Mouse (Mus musculus): ENCODE measurements around the gene Timp1. TPM values are rescaled to one million over a fixed set of nuclear protein-coding genes. Genes with fewer than 3 reads are reported as not detected.

Timp1 gene
- total RNA-seq (2021) = 1 to 10 TPM; 1.0 to 1.3 TPM
- long read RNA-seq, experiment 1 = 0 reads
- long read RNA-seq, experiment 2 = 0 reads

DNA sequence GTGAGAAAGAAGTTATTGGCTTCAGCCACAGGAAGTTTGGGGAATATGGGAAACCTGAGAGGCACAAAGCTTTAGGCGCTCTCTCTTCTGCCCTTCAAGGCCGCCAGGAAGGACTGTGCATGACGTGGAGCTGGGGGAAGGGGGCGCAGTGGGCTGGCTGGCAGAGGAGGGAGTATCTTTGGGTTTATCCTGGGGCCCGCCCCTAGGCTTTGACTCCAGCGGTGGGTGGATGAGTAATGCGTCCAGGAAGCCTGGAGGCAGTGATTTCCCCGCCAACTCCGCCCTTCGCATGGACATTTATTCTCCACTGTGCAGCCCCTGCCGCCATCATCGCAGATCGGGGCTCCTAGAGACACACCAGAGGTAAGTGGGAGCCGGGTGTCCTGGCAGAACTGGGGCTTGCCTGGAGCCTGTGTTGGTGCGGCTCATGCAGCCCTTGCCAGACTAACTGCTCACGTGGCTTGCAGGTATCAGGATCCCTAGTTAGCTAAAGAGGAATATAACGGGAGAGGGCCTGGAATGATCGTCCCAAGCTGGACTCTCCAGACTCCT lies at the start of gene Timp1:
Gene Timp1 (plus strand): TSS at position 205 of the 552 bp plus-strand sequence.
- intact Hi-C loops (cut with DNase I) = loop anchor here (2.0 to 5.0 kb wide), 2 partner anchors 43 to 55 kb away; no protein-coding TSS in a partner anchor
- TF ChIP-seq CTCF (IDR thresholded peaks at IDR 0.05) = no peak
- DNase-seq (ENCODE audit: extremely low spot score in 1 of 2, low spot score in 2 of 2) = peak; percentile 28 to 52
- Histone ChIP-seq H3K27ac (peak within 1 kb of the TSS; percentile 24), H3K4me3 (no peak within 1 kb of the TSS)

DNA sequence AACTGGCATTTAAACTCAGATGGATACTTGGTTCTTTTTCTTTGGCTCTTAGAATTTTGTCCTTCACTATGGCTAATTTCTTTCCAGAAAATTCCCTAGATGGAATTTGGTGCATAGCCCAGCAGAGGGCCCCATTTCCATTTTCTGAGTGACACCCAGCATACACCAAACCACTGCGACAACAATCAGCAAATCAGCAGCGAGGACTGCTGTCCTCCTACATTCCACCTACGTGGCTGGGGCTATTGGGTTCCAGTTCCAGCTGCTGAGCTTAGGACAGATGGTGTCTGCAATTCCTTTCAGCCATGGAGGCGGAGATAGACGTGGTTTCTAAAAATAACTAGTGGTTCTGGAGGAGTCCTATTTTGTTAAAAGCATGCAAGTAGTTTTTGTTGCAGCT lies 41.0 kb upstream of the Timp1 start:
- no peak overlapping the region for H3K4me3 ChIP-seq
- TF ChIP-seq CTCF (IDR thresholded peaks at IDR 0.05) = peak; percentile 57
- peak; percentile 56 to 70 for DNase-seq (ENCODE audit: extremely low spot score in 1 of 2, low spot score in 2 of 2)
- H3K27ac ChIP-seq = peak overlapping the region; percentile 63; the same call in 1 of the 2 replicates
- intact Hi-C loops (cut with DNase I) = loop anchor here (1.0 to 5.0 kb wide), 2 partner anchors 43 to 92 kb away; partner anchors contain the start of genes Syn1 and Timp1

- intact Hi-C loops (cut with DNase I) = no loop called here
- 0 out of 2 replicates have a peak overlapping the region, but pooled peaks have one; percentile 85 for H3K27ac ChIP-seq
- no peak overlapping the region for H3K4me3 ChIP-seq
- no peak for TF ChIP-seq CTCF (IDR thresholded peaks at IDR 0.05)
- DNase-seq (ENCODE audit: extremely low spot score in 1 of 2, low spot score in 2 of 2) = no peak
Observed at GRCm38 (mm10) chrX:20847232-20847631, 22.7 kb upstream of the Timp1 start.

GRCm38 (mm10) chrX:20847816-20848215 lies 22.1 kb upstream of the Timp1 start:
- Histone ChIP-seq H3K27ac (peak overlapping the region; percentile 85), H3K4me3 (peak overlapping the region; percentile 31)
- DNase-seq (ENCODE audit: extremely low spot score in 1 of 2, low spot score in 2 of 2) = no peak
- no peak for TF ChIP-seq CTCF (IDR thresholded peaks at IDR 0.05)
- intact Hi-C loops (cut with DNase I) = no loop called here

GRCm38 (mm10) chrX:20848256-20848984 lies 21.5 kb upstream of the Timp1 start:
- Histone ChIP-seq H3K4me3 (peak overlapping the region; percentile 68), H3K27ac (peak overlapping the region; percentile 88)
- peak; percentile 77 to 88 for DNase-seq (ENCODE audit: extremely low spot score in 1 of 2, low spot score in 2 of 2)
- no peak for TF ChIP-seq CTCF (IDR thresholded peaks at IDR 0.05)
- intact Hi-C loops (cut with DNase I) = no loop called here

GRCm38 (mm10) chrX:20853794-20854193 lies 16.2 kb upstream of the Timp1 start:
- no peak for DNase-seq (ENCODE audit: extremely low spot score in 1 of 2, low spot score in 2 of 2)
- no peak for TF ChIP-seq CTCF (IDR thresholded peaks at IDR 0.05)
- intact Hi-C loops (cut with DNase I) = no loop called here
- no peak overlapping the region for H3K27ac ChIP-seq
- H3K4me3 ChIP-seq = no peak overlapping the region

DNA sequence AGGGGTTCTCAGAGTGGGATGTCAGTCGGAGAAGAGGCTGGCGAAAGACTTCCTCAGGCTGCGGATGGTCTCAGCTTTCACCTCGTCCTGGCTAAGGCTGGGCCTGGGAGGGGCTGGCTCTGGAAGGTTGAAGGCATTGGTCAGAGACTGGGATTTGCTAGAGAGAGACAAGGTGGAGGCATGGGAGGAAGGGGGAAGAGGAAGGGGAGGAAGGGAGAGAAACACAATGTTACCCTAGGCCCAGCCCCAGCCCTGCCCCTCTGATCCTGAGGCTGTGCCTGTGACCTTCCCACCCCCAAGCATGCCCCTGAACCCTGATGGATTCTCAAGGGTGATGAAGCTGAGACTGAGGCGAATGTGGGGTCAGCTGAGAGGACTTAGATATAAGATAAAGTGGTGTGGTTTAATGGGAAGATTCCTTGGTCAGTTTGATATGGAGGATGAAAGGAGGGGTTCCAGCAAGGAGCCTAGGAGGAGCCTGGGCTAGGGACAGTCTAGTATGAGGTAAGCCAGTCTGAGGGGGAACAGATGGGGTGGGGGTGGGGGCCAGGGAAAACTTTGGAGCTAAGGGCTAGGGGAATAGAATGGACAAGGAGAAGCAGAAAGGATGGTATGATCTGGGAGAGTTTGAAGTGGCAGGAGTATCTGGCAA lies 8.4 kb upstream of the Timp1 start:
- intact Hi-C loops (cut with DNase I) = no loop called here
- Histone ChIP-seq H3K4me3 (no peak overlapping the region), H3K27ac (no peak overlapping the region)
- no peak for TF ChIP-seq CTCF (IDR thresholded peaks at IDR 0.05)
- DNase-seq (ENCODE audit: extremely low spot score in 1 of 2, low spot score in 2 of 2) = no peak

- H3K4me3 ChIP-seq = no peak overlapping the region
- H3K27ac ChIP-seq = peak overlapping the region; percentile 36; the same call in 1 of the 2 replicates
- intact Hi-C loops (cut with DNase I) = no loop called here
- no peak for TF ChIP-seq CTCF (IDR thresholded peaks at IDR 0.05)
- no peak for DNase-seq (ENCODE audit: extremely low spot score in 1 of 2, low spot score in 2 of 2)
Observed at GRCm38 (mm10) chrX:20862105-20863065, 7.6 kb upstream of the Timp1 start.

- intact Hi-C loops (cut with DNase I) = no loop called here
- H3K4me3 ChIP-seq = no peak overlapping the region
- no peak for DNase-seq (ENCODE audit: extremely low spot score in 1 of 2, low spot score in 2 of 2)
- peak overlapping the region; percentile 36; the same call in 1 of the 2 replicates for H3K27ac ChIP-seq
- no peak for TF ChIP-seq CTCF (IDR thresholded peaks at IDR 0.05)
Observed at GRCm38 (mm10) chrX:20863161-20864101, 6.5 kb upstream of the Timp1 start.

- intact Hi-C loops (cut with DNase I) = no loop called here
- Histone ChIP-seq H3K4me3 (no peak overlapping the region), H3K27ac (no peak overlapping the region)
- no peak for TF ChIP-seq CTCF (IDR thresholded peaks at IDR 0.05)
- no peak for DNase-seq (ENCODE audit: extremely low spot score in 1 of 2, low spot score in 2 of 2)
Observed at GRCm38 (mm10) chrX:20868091-20868490, 1.9 kb upstream of the Timp1 start.

Data from left cerebral cortex, adult 2 months (tissue).